ENCODE assay signal across 8 mouse cellular contexts in the genomic region with DNA sequence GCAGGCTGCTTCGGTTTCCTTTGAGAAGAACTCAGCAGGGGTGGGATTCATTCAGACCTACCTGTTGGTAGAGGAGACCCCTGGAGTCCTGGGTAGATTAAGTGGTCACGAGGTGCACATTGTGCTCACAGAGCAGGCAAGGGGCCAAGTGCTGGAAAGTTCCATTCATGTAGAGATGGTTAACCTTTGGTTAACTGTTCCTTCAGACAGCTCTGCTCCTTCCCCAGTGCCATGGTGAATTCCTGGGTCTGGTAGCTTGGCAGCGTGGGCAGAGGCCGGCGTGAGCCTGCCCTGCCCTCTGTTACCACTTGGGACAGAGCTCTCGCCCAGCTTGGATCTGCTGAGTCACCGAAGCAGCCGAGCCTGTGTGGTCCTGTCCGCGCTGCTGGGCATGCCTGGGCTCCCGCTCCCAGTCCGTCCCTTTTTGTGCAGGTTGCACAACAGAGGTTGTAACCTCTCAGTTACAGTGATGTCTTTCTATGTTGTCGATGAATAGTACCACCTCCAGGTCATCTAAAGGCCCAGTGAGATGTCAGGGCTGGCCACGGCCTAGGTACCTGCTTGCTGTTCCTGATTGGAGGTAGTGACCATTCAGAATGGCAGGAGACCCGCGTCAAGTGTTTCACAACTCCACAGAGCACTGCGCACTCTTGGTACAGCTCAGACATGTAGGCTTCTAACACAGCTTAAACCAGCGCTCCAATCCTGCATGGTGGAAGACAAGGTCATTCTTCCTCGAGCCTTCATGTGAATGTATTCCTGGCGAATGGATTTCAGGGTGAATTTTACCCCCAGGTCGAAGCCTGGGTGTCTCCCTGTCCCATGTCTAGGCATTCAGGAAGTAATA. TPM values are rescaled to one million over a fixed set of nuclear protein-coding genes. Genes with fewer than 3 reads are reported as not detected.
DNase-seq lines count a peak whose midpoint lies in the region; ATAC-seq and TF ChIP-seq lines count a peak whose summit lies in the region.

No protein-coding gene starts in this region.

- H3K36me3 ChIP-seq in heart, adult 2 months (ENCODE audit: control insufficient read depth, insufficient read depth, low read length): no peaks in the 10 kb centered on the region
- H3K36me3 ChIP-seq in heart, embryonic 12.5 days: no peaks in the 10 kb centered on the region
- H3K36me3 ChIP-seq in forebrain, embryonic 13.5 days (ENCODE audit: poor library complexity, severe bottlenecking): no peaks in the 10 kb centered on the region
- no peaks in the 10 kb centered on the region for H3K36me3 ChIP-seq in kidney, embryonic 15.5 days

- H3K79me2 ChIP-seq in heart, adult 2 months (replicated peaks; ENCODE audit: control insufficient read depth, insufficient read depth, low read length): no peaks in the 10 kb centered on the region

- no peak overlapping the region for H3K4me2 ChIP-seq in heart, embryonic 12.5 days
- H3K4me2 ChIP-seq in forebrain, embryonic 13.5 days: no peak overlapping the region
- no peak overlapping the region for H3K4me2 ChIP-seq in kidney, embryonic 15.5 days

- intact Hi-C loops in heart, adult 2 months (cut with DNase I): no loop called here

- no peak for ATAC-seq in heart, embryonic 12.5 days (ENCODE audit: insufficient number of reproducible peaks, low FRiP score)
- peak; percentile 72 for ATAC-seq in forebrain, embryonic 13.5 days
- ATAC-seq in kidney, embryonic 15.5 days (replicated peaks; ENCODE audit: low FRiP score): peak; percentile 49; the same call in 1 of the 2 replicates
- peak; percentile 89 for ATAC-seq in megakaryocyte progenitor cell, adult 5-6 weeks (replicated peaks; ENCODE audit: poor library complexity)

- WGBS in heart, adult 2 months: 74% methylated on average over 21 of the region's 21 CpGs
- WGBS in heart, embryonic 12.5 days: 74% methylated on average over 21 of the region's 21 CpGs
- 43% methylated on average over 21 of the region's 21 CpGs for WGBS in forebrain, embryonic 13.5 days
- 76% methylated on average over 21 of the region's 21 CpGs for WGBS in kidney, embryonic 15.5 days

- H3K4me3 ChIP-seq in heart, adult 2 months: no peak overlapping the region
- H3K4me3 ChIP-seq in heart, embryonic 12.5 days: no peak overlapping the region
- H3K4me3 ChIP-seq in forebrain, embryonic 13.5 days: no peak overlapping the region
- no peak overlapping the region for H3K4me3 ChIP-seq in kidney, embryonic 15.5 days (replicated peaks)

- no peaks in the 10 kb centered on the region for H3K27me3 ChIP-seq in heart, adult 2 months (ENCODE audit: control insufficient read depth, insufficient read depth, low read length)
- no peaks in the 10 kb centered on the region for H3K27me3 ChIP-seq in heart, embryonic 12.5 days (replicated peaks)
- H3K27me3 ChIP-seq in forebrain, embryonic 13.5 days: no peaks in the 10 kb centered on the region
- H3K27me3 ChIP-seq in kidney, embryonic 15.5 days: no peaks in the 10 kb centered on the region

- peak; percentile 49 to 68 for DNase-seq in heart, adult 2 months
- peak; percentile 88 for DNase-seq in R1 (ENCODE audit: low read depth, low spot score)
- DNase-seq in frontal cortex, adult 2 months (ENCODE audit: extremely low spot score in 1 of 2, low spot score in 1 of 2): no peak
- no peak for DNase-seq in layer of hippocampus, adult 11-12 months (ENCODE audit: low spot score)

- no peak overlapping the region for H3K9ac ChIP-seq in heart, adult 2 months (ENCODE audit: low read depth, low read length)
- no peak overlapping the region for H3K9ac ChIP-seq in heart, embryonic 12.5 days
- no peak overlapping the region for H3K9ac ChIP-seq in forebrain, embryonic 13.5 days
- H3K9ac ChIP-seq in kidney, embryonic 15.5 days: no peak overlapping the region

- peaks cover 6% of the 10 kb centered on the region for H3K4me1 ChIP-seq in heart, adult 2 months (ENCODE audit: control insufficient read depth, insufficient read depth, low read length)
- H3K4me1 ChIP-seq in heart, embryonic 12.5 days (replicated peaks): peaks cover 30% of the 10 kb centered on the region
- peaks cover 10% of the 10 kb centered on the region for H3K4me1 ChIP-seq in forebrain, embryonic 13.5 days
- no peaks in the 10 kb centered on the region for H3K4me1 ChIP-seq in kidney, embryonic 15.5 days

- no peaks in the 10 kb centered on the region for H3K9me3 ChIP-seq in heart, embryonic 12.5 days (replicated peaks)
- no peaks in the 10 kb centered on the region for H3K9me3 ChIP-seq in forebrain, embryonic 13.5 days (replicated peaks)
- H3K9me3 ChIP-seq in kidney, embryonic 15.5 days (replicated peaks): no peaks in the 10 kb centered on the region

- TF ChIP-seq CTCF in heart, adult 2 months (IDR thresholded peaks at IDR 0.05): peak; percentile 61

- no peak for TF ChIP-seq POLR2A in heart, adult 2 months (IDR thresholded peaks at IDR 0.05; ENCODE audit: insufficient read depth, low read depth, low read length)

- H3K27ac ChIP-seq in heart, adult 2 months: peak overlapping the region; percentile 51
- no peak overlapping the region for H3K27ac ChIP-seq in heart, embryonic 12.5 days (ENCODE audit: poor library complexity, severe bottlenecking)
- no peak overlapping the region for H3K27ac ChIP-seq in forebrain, embryonic 13.5 days
- H3K27ac ChIP-seq in kidney, embryonic 15.5 days: no peak overlapping the region

- TF ChIP-seq EP300 in heart, adult 2 months (IDR thresholded peaks at IDR 0.05; ENCODE audit: insufficient read depth, low read depth, low read length): no peak

RNA-seq across cellular contexts. Expression of a gene that starts 53.3 kb away (rescaled TPM):
- total RNA-seq in heart, adult 2 months (2021): 10 to 100 TPM in 1 of 2 experiments, 1 to 10 TPM in 1; 7.2 to 26.7 TPM
- 6.6 and 17.1 TPM in 2 replicates for polyA plus RNA-seq in heart, adult 2 months (2012; rRNA removed)
- polyA plus RNA-seq in heart, embryonic 12.5 days (2016; fragmentation: Nextera tagmentation; extraction: Ambion mirVana): 6.8 and 8.5 TPM in 2 replicates
- 9.5 and 10.1 TPM in 2 replicates for polyA plus RNA-seq in forebrain, embryonic 13.5 days (2015; fragmentation: Nextera tagmentation; extraction: Ambion mirVana)
- 9.3 and 10.1 TPM in 2 replicates for polyA plus RNA-seq in kidney, embryonic 15.5 days (2015; fragmentation: Nextera tagmentation; extraction: Ambion mirVana)
- total RNA-seq in megakaryocyte progenitor cell, adult 5-6 weeks (2015): 7.0 and 10.0 TPM in 2 replicates
- total RNA-seq in megakaryocyte progenitor cell, adult 5-6 weeks (2017): 10.9 and 11.4 TPM in 2 replicates
- polyA plus RNA-seq in frontal cortex, adult 2 months (2012; rRNA removed): 26.9 and 28.9 TPM in 2 replicates

Comparison
In these comparisons a context has a peak if more than half of its experiments do, and no peak if none do; other contexts are left out.
1. DNase-seq: peak in heart, adult 2 months (2 of 2) and R1 (single experiment); none in frontal cortex, adult 2 months (0 of 2) and layer of hippocampus, adult 11-12 months (single experiment).